Mouse (Mus musculus): ENCODE data around the gene Hoxb9. TPM values are rescaled to one million over a fixed set of nuclear protein-coding genes. Genes with fewer than 3 reads are reported as not detected.

The Hoxb9 gene
- total RNA-seq, 2 experiments from 2014 or later: not detected

DNA sequence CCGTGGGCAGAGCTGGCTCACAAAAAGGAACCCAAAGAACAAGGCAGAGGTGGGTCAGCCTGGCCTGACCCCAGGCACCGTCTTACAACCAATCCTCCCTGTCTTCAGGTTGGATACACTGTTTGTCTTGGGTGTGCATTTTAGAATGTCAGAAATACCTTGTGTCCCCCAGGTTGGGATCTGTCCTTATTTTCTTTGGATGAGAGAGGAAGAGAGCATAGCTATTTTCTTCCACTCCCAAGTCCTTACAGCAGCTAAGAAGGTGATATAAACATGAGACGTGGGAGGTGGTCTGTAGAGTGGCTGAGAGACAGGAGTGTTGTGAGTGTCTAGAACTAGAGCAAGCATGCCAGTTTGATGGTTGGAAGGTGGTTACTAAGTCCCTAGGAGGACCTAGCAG is 26.2 kb downstream of the Hoxb9 start:
- no peak for DNase-seq (ENCODE audit: low spot score in 2 of 2)

GRCm38 (mm10) chr11:96297968-96298635 is 26.8 kb downstream of the Hoxb9 start:
- DNase-seq (ENCODE audit: low spot score in 2 of 2): no peak

DNA sequence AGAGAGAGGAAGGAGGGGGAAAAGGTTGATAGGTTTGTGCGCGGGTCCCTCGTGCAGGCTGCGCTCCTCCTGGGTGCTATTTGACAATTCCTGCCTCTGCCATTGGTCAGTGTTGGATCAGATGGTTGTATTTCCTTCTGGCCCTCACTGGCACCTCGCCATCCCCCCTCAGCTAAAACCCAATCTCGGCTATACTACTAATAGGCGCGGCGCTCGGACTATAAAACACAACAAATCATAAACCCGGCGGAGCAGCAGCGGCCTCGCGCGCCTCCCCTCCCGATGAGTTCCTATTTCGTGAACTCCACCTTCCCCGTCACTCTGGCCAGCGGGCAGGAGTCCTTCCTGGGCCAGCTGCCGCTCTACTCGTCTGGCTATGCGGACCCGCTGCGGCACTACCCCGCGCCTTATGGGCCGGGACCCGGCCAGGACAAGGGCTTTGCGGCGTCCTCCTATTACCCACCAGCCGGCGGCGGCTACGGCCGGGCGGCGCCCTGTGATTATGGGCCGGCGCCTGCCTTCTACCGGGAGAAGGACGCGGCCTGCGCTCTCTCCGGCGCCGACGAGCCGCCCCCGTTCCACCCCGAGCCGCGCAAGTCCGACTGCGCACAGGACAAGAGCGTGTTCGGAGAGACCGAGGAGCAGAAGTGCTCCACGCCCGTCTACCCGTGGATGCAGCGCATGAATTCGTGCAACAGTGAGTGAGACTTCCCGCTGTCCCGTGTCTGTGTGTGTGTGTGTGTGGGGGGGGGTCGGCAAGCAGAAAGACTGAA is 27.8 kb downstream of the Hoxb9 start:
- no peak for DNase-seq (ENCODE audit: low spot score in 2 of 2)

DNA sequence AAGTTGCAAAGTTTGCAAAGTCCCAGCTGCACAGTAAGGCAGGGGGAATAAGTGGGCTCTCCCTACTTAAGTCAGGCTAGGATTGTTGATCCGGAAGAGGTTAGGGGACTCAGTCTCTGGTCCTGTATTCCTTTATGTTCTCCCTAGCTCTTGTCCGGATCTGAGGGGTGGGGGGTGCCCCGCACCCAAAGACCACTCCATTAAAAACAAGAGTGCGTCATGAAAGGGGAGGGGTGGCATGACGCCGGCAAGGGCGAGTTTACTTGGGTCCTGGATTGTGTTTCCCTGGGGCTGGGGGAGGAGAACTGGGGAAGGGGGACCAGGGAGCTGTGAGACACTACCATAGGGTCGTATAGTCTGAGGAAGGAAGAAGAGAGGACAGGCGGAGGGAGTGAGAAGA is 28.5 kb downstream of the Hoxb9 start:
- DNase-seq (ENCODE audit: low spot score in 2 of 2): no peak

DNA sequence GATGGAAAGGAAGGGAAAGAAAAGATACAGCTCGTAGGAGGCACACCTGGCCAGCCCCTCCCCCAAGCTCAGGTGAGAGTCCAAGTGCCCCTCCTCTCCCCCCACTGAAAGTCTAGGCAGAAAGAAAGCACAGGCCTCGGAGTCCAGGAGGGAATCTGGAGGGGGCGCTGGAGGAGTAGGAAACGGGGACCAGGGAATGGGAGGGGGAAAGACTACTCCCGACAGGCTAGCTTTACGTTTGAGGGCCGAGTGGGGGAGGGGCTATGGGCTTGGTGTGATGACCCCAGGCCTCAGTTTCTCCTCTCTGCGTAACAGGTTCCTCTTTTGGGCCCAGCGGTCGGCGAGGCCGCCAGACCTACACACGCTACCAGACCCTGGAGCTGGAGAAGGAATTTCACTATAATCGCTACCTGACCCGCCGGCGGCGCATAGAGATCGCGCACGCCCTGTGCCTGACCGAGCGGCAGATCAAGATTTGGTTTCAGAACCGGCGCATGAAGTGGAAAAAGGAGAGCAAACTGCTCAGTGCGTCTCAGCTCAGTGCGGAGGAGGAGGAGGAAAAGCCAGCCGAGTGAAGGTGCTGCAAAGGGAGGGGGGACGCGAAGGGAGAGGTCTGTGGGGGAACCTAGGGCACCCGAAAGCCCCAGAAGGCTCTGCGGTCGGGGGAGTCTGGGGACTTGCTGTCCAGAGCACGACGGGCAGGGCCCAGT is 29.3 kb downstream of the Hoxb9 start:
- DNase-seq (ENCODE audit: low spot score in 2 of 2): no peak

- no peak for DNase-seq (ENCODE audit: low spot score in 2 of 2)
These were observed 29.8 kb downstream of the Hoxb9 start for GRCm38 (mm10) chr11:96301064-96301431.

GRCm38 (mm10) chr11:96301837-96302236 is 30.6 kb downstream of the Hoxb9 start:
- DNase-seq (ENCODE audit: low spot score in 2 of 2): peak in 1 of 2 experiments; percentile 49

DNA sequence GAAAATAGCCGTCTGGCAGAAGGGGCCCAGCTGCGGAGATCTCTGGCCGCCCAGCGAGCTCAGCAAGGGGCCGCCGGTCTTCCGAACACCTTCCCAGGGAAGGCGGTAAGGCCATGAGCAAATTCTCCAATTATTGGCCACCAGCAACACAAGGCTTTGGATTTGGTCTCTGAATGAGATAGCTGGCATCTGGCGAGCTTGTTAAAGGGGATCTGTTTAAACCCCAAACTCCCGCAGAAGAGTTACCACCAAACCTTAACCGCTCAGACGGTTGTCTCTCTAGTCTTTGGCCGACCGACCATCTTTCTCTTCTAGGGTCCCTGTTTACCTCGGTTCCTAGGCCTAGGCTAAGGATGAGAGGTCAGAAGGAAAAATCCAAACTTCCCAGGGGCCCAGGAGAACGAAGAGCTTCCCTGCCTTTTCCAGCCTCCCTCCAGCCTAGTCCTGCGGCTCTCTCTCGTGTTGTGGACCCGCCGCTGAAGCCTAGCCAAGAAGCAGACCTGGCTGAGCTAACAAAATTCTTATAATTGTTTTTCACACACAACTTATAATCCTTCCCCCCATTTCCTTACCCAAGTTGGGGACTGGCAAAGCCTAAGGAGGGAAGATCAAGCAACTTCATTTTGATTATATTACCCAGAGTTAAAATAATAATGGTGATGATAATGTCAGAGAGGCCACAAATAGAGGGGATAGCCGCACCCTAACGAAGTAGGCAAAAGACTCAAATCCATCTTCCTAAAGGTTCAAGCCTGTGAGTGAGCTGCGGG is 31.3 kb downstream of the Hoxb9 start:
- DNase-seq (ENCODE audit: low spot score in 2 of 2): no peak

GRCm38 (mm10) chr11:96303151-96304099 is 32.2 kb downstream of the Hoxb9 start, which contains the start of gene Hoxb5:
Gene Hoxb5 (plus strand): TSS chr11:96303336.
- no peak for DNase-seq (ENCODE audit: low spot score in 2 of 2)

- no peak for DNase-seq (ENCODE audit: low spot score in 2 of 2)
These were observed 33.3 kb downstream of the Hoxb9 start for GRCm38 (mm10) chr11:96304381-96305195.

GRCm38 (mm10) chr11:96305505-96306182 is 34.4 kb downstream of the Hoxb9 start:
- DNase-seq (ENCODE audit: low spot score in 2 of 2): no peak

DNA sequence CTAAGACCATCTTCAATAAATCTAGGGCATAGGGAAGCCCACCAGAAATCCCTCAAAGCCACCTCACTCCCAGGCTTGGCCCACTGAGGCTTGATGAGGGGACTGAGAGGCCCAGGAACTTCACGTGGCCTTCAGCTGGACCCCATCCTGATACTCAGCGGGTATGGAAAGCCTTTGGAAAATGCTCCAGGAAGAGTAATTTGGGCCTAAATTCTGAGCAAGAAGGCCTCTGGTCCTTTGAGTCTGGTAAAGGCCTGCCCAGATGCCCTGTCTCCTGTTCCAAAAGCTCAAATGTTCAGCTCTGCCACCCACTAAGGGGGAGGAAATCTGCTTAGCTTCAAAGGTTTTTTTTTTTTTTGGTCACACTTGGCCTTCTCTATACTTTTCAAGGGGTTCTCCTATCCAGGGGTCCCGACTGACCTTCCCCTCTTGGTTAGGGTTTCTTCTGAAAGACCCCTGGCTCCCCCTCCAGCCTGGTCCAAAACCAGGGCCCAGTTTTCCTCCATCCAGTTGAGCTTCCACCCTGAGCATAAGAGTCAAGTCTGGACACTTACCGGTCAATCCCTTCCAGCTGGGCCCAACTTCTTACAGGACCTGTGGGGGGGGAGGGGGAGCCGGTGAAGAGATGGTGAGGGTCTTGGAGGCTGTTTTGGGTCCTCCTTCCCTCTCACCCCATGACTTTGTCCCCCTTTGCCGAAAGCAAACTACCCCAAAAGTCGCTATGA is 35.1 kb downstream of the Hoxb9 start:
- no peak for DNase-seq (ENCODE audit: low spot score in 2 of 2)

- no peak for DNase-seq (ENCODE audit: low spot score in 2 of 2)
These were observed 35.6 kb downstream of the Hoxb9 start for GRCm38 (mm10) chr11:96306908-96307269.

DNA sequence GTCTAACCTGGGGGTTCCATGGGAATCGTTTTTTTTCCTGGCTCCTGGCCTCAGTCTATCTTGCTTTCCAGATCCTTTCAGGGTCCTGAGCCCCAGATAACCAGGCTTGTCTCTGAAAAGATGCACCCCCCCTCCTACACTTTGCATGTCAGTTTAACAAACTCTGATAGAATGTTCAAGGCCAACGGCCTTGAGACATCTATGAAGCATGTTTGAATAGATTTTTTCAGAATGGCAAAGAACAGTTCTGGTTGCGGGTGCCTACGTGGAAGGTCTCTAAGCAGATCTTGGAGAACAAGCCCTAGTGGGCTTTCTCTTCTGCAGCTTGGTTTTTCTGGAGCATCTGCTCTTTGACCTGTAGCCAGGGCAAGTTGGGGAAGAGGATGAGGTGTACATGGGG is 37.5 kb downstream of the Hoxb9 start:
- no peak for DNase-seq (ENCODE audit: low spot score in 2 of 2)

- no peak for DNase-seq (ENCODE audit: low spot score in 2 of 2)
These were observed 38.0 kb downstream of the Hoxb9 start for GRCm38 (mm10) chr11:96309288-96309687.

GRCm38 (mm10) chr11:96310183-96310938 is 39.1 kb downstream of the Hoxb9 start:
- DNase-seq (ENCODE audit: low spot score in 2 of 2): no peak

DNA sequence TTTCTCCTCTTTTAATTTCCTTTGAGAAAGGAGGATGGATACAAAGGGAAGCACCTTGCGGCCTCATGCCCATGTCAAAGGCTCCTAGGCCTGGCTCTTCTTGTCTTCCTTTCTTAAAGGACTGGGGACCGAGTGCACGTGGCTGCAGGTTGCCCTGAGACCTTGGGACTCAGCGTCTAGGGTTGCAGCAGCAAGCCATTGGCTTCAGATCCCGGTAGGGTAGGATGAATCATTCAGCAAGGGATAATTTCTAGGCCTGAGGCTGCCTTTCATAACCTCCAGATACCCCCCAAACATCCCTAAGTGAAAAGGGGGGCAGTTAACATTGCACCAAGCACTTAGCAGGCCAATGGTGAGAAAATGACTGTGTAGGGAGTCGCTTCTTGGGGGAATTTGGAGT is 39.8 kb downstream of the Hoxb9 start:
- DNase-seq (ENCODE audit: low spot score in 2 of 2): no peak
